Mouse (Mus musculus): Measurements from ENCODE around the gene Arl14ep. TPM values are rescaled to one million over a fixed set of nuclear protein-coding genes. Genes with fewer than 3 reads are reported as not detected.
"Not testable (repeated sequence)": the region's sequence is repeated elsewhere in the genome, so short reads cannot be mapped to it uniquely, and the experiment has no call there.

The Arl14ep gene
- total and polyA plus RNA-seq, 3 experiments = 55.2 to 76.0 (median 61.0) TPM

DNA sequence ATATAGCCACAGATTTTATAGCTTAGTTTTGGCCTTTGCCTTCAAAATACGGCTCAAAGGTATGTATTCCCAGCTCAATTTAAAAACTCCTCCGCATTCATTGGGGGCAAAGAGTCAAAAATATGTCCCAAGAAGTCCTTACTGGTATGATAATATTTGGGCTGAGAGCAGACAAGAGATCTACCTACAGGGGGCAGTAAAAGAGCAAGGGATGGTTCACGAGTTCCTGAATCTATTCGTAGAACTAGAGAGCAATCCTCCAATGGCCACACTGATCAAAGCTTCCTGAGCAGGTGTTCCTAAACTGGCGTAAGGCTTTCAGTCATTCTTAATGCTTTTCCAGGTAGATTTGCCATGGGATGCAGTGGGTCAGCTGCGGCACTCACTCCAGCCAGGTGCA lies 35.9 kb upstream of the Arl14ep start:
- TF ChIP-seq SMC3 (IDR thresholded peaks at IDR 0.05; ENCODE audit: low read depth, low read length) (peak; percentile 30), RCOR1 (conservative IDR thresholded peaks at IDR 0.05; ENCODE audit: low read depth, low read length) (no peak), CTCF (conservative IDR thresholded peaks at IDR 0.05 in 1 of 2, IDR thresholded peaks at IDR 0.05 in 1 of 2; ENCODE audit: low read depth in 2 of 2, low read length in 2 of 2) (peak in 1 of 2 experiments; percentile 56; a peak in 2 of 4 replicates), RAD21 (IDR thresholded peaks at IDR 0.05; ENCODE audit: low read depth, low read length) (peak; percentile 57)

DNA sequence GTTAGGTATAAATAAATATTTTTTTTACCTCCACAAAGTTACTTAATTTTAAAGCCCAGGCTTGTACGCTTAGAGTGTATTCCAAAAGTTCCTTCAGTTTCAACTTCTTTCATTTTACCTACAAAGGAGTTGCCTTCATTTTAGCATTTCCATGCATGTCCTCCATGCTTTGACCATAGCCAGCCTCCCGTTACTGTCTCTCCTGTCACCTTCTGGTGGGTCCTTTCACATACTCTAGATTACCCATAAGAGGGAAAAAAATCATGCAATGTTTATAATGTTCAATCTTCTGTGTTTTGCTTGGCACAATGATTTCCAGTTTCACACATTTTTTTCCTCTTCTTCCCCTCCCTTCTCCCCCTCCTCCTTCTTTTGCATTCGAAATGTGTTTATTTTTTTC lies 32.2 kb upstream of the Arl14ep start:
- dilution Hi-C loops (cut with MboI; ENCODE audit: extremely low pct_ligation_motif_present, extremely low pct_unique_long_range_greater_than_20kb, low sequenced_read_pairs) = no loop called here
- in situ Hi-C loops (cut with MboI; ENCODE audit: low pct_ligation_motif_present, low pct_unique_long_range_greater_than_20kb, low sequenced_read_pairs) = no loop called here
- Histone ChIP-seq H3K27ac (ENCODE audit: insufficient read depth, low read depth) (no peak overlapping the region), H3K79me2 (replicated peaks; ENCODE audit: control insufficient read depth, extremely low read depth, insufficient read depth, poor library complexity, severe bottlenecking) (no peaks in the 10 kb centered on the region), H3K4me3 (replicated peaks in 1 of 3; ENCODE audit: low read depth in 2 of 3, low read length in 2 of 3, poor library complexity in 1 of 3) (no peak overlapping the region), H3K4me1 (ENCODE audit: control insufficient read depth in 1 of 2, insufficient read depth in 2 of 2) (no peaks in the 10 kb centered on the region), H3K4me2 (ENCODE audit: insufficient read depth, low read depth, poor library complexity, severe bottlenecking) (no peak overlapping the region), H3K27me3 (replicated peaks) (no peaks in the 10 kb centered on the region), H3K9ac (ENCODE audit: insufficient read depth, low read depth) (no peak overlapping the region), H3K9me3 (replicated peaks; ENCODE audit: low read length) (peaks cover 12% of the 10 kb centered on the region), H3K36me3 (replicated peaks in 1 of 2; ENCODE audit: control insufficient read depth in 1 of 2, insufficient read depth in 1 of 2, low read length in 1 of 2) (no peaks in the 10 kb centered on the region)
- no peak for DNase-seq (ENCODE audit: extremely low read depth)
- no peak for TF ChIP-seq MAX (IDR thresholded peaks at IDR 0.05; ENCODE audit: low read length)
- TF ChIP-seq BHLHE40 (IDR thresholded peaks at IDR 0.05; ENCODE audit: low read depth, low read length) = no peak
- TF ChIP-seq SMC3 (IDR thresholded peaks at IDR 0.05; ENCODE audit: low read depth, low read length) = no peak
- TF ChIP-seq JUND (conservative IDR thresholded peaks at IDR 0.05; ENCODE audit: low read depth, low read length) = no peak
- TF ChIP-seq MYC (IDR thresholded peaks at IDR 0.05; ENCODE audit: low read depth, low read length) = no peak
- TF ChIP-seq E2F4 (IDR thresholded peaks at IDR 0.05; ENCODE audit: insufficient replicate concordance, low read depth, low read length) = no peak
- TF ChIP-seq TBP (conservative IDR thresholded peaks at IDR 0.05; ENCODE audit: low read depth, low read length) = no peak
- TF ChIP-seq KAT2A (IDR thresholded peaks at IDR 0.05; ENCODE audit: insufficient replicate concordance, low read length) = no peak
- TF ChIP-seq CTCF (conservative IDR thresholded peaks at IDR 0.05 in 1 of 2, IDR thresholded peaks at IDR 0.05 in 1 of 2; ENCODE audit: low read depth in 2 of 2, low read length in 2 of 2) = no peak

More for the DNA sequence above, 35.9 kb upstream of the Arl14ep start:
- H3K79me2 ChIP-seq (replicated peaks; ENCODE audit: control insufficient read depth, extremely low read depth, insufficient read depth, poor library complexity, severe bottlenecking) = no peaks in the 10 kb centered on the region
- no peak for DNase-seq (ENCODE audit: extremely low read depth)
- dilution Hi-C loops (cut with MboI; ENCODE audit: extremely low pct_ligation_motif_present, extremely low pct_unique_long_range_greater_than_20kb, low sequenced_read_pairs) (no loop called here), in situ Hi-C loops (cut with MboI; ENCODE audit: low pct_ligation_motif_present, low pct_unique_long_range_greater_than_20kb, low sequenced_read_pairs) (no loop called here)
- H3K4me3 ChIP-seq (replicated peaks in 1 of 3; ENCODE audit: low read depth in 2 of 3, low read length in 2 of 3, poor library complexity in 1 of 3) = no peak overlapping the region
- H3K27ac ChIP-seq (ENCODE audit: insufficient read depth, low read depth) = no peak overlapping the region
- no peaks in the 10 kb centered on the region for H3K36me3 ChIP-seq (replicated peaks in 1 of 2; ENCODE audit: control insufficient read depth in 1 of 2, insufficient read depth in 1 of 2, low read length in 1 of 2)
- H3K9ac ChIP-seq (ENCODE audit: insufficient read depth, low read depth) = no peak overlapping the region
- peaks cover 12% of the 10 kb centered on the region for H3K9me3 ChIP-seq (replicated peaks; ENCODE audit: low read length)
- H3K27me3 ChIP-seq (replicated peaks) = no peaks in the 10 kb centered on the region
- H3K4me2 ChIP-seq (ENCODE audit: insufficient read depth, low read depth, poor library complexity, severe bottlenecking) = no peak overlapping the region
- no peaks in the 10 kb centered on the region for H3K4me1 ChIP-seq (ENCODE audit: control insufficient read depth in 1 of 2, insufficient read depth in 2 of 2)

DNA sequence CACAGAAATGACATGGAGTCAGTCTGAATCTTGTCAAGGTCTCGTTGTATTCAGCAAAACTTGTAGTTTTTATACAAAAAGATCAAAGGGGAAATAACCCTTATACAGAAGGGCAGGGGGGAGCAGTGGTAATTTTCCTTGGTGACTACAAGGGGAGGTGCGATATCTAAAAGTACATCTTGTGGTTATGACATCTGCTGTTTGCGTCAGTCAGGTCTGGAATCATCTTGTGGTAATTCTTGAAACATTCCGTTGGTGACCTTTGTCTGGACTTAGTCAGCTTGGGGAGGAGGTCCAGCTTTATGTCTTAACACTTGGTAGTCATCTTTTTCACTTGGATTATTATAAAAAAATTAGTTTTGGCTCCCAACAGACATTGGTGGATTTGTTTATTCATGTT lies 31.7 kb upstream of the Arl14ep start:
- not testable (repeated sequence) for H3K79me2 ChIP-seq (replicated peaks; ENCODE audit: control insufficient read depth, extremely low read depth, insufficient read depth, poor library complexity, severe bottlenecking)

More for the DNA sequence above, 31.7 kb upstream of the Arl14ep start:
- DNase-seq (ENCODE audit: extremely low read depth); H3K36me3 ChIP-seq (replicated peaks in 1 of 2; ENCODE audit: control insufficient read depth in 1 of 2, insufficient read depth in 1 of 2, low read length in 1 of 2); H3K4me1 ChIP-seq (ENCODE audit: control insufficient read depth in 1 of 2, insufficient read depth in 2 of 2); dilution Hi-C loops (cut with MboI; ENCODE audit: extremely low pct_ligation_motif_present, extremely low pct_unique_long_range_greater_than_20kb, low sequenced_read_pairs); H3K27me3 ChIP-seq (replicated peaks); H3K27ac ChIP-seq (ENCODE audit: insufficient read depth, low read depth); H3K4me2 ChIP-seq (ENCODE audit: insufficient read depth, low read depth, poor library complexity, severe bottlenecking); H3K9ac ChIP-seq (ENCODE audit: insufficient read depth, low read depth); H3K4me3 ChIP-seq (replicated peaks in 1 of 3; ENCODE audit: low read depth in 2 of 3, low read length in 2 of 3, poor library complexity in 1 of 3); in situ Hi-C loops (cut with MboI; ENCODE audit: low pct_ligation_motif_present, low pct_unique_long_range_greater_than_20kb, low sequenced_read_pairs): not testable (repeated sequence)
- peaks cover 11% of the 10 kb centered on the region for H3K9me3 ChIP-seq (replicated peaks; ENCODE audit: low read length)
